Mouse (Mus musculus): Measurements from ENCODE around the gene Amhr2. TPM values are rescaled to one million over a fixed set of nuclear protein-coding genes. Genes with fewer than 3 reads are reported as not detected.
A peak's percentile ranks its signal among the peaks of the same experiment; 100 is the strongest.

Gene Amhr2
- total RNA-seq, 4 experiments from 2014 or later = 0.19 to 1.00 (median 0.63) TPM

DNA sequence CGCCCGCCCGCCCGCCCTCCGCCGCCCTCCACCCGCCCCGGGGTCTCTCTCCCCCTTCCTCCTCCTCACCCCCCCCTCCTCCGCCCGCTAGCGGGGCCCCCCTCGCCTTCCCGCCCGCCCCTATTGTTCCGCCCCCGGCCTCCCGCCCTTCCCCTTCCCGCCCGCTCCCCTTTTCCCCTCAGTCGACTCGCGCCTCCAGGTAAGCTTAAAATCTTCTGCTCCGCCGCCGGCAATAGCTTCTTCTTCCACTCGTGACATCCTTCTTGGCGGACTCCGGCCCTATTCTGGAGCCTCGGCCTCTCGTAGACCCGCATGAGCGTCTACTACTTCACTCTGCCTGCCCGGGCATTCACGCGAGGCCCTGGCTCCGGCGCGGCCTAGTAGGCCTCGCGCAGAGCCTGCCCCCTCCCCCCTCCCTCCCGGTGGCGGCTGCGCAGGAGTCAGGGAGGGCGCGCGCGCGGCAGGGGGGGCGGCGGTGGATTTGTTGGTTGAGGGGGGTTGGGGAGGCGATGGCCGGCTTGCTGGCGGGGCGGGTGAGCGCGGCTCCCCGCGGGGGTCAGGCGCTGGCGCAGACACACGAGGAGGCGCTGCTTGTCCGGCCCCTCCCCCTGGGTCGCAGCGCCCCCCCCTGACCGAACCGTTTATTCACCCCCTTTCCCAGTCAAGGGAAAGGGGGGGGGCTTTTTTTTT is 25.6 kb downstream of the Amhr2 start:
- peak; percentile 67 for DNase-seq (ENCODE audit: low spot score)

DNA sequence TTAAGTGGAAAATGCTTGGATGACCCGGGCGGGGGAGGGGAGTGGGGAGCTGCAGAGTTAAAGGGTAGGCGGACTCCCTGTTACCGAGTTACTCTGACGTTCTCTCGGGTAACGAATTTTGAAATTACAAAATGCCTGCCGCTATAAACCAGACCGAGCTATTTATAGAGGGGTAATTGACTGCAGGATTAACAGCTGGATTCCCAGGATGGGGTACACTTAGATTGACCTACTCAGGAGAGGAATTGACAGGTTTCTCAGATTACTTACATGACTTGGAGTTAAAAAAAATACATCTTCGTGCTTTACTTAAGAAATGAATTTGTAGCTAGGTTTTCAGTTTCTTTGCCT is 26.1 kb downstream of the Amhr2 start:
- peak; percentile 22 for DNase-seq (ENCODE audit: low spot score)

DNA sequence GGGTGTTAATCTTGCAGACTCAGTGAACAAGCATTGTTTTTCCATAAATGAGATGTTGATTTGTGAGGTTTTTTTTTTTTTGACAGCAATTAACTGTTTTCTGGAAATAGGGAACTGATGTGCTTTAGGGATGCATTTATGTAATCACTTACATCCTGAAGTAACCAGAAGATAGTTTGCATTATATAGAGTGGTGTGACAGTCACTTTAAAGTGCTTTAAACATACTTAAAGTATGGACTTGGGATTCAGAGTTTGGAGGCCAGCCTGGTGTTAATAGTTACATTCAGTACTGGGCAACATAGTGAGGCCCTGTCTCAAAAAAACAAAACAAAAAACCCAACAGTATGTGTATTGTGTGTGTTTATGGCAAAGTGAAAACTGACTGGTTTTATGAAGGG is 26.6 kb downstream of the Amhr2 start:
- no peak for DNase-seq (ENCODE audit: low spot score)

DNA sequence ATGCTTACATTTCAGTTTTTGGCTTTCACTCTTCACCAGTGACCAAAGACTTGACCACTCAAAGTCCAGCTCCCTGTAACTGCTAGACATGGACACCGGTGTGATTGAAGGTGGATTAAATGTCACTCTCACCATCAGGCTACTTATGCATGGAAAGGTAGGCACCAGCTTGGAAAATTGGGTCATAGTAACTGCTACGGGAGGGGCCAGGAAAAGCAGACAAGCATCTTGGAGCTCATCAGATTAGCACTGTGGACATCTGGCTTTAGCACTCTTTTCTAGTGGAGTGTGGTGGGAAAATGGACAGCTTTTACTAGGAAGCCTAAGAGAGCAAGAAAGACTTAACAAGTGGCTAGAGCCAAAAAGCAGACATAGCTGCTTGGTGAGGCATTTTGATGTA is 28.1 kb downstream of the Amhr2 start:
- DNase-seq (ENCODE audit: low spot score) = no peak

DNA sequence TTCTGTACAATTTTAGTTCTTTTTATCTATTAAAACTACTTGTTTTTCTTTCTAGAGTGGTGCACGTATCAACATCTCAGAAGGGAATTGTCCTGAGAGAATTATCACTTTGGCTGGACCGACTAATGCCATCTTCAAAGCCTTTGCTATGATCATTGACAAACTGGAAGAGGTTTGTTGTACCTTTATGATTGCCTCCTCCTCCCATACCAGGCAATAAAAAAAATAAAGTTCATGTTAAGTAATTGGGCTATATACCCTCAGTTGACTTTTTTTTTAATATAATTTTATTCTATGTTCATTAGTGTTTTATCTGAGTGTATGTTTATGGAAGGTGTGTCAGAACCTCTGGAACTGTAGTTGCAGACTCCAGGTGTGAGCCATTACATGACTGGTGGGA is 29.4 kb downstream of the Amhr2 start:
- DNase-seq (ENCODE audit: low spot score) = no peak

DNA sequence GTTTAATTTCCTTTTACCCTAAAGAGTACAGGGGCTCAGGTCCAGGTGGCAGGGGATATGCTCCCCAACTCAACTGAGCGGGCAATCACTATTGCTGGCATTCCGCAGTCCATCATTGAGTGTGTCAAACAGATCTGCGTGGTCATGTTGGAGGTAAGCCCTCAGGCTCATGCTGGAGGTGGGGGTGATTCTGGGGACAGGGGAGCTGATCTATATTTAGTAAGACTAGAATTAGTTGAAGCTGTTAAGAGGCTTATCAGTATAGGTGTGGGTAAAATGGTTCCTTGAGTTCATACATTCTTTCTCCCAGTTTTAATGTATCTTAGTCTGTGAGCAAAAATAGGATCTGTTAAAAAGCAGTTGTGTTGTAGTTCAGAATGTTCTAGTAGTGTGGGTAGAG is 38.0 kb downstream of the Amhr2 start:
- DNase-seq (ENCODE audit: low spot score) = no peak

DNA sequence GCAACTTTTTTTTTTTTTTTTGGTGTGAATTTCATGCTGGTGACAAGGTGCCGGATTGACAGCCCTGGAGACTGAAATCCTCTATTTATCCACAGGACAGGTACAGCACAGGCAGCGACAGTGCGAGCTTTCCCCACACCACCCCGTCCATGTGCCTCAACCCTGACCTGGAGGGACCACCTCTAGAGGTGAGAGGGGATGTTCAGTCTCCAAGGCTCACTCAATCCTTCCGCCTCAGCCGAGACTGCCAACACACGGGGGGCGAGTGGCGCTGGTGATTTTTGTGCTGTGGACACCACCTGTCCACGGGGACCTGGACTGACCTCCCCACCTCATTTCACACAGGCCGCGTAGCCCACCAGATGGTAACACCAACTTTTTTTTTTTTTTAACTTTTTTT is 40.7 kb downstream of the Amhr2 start:
- DNase-seq (ENCODE audit: low spot score) = no peak

DNA sequence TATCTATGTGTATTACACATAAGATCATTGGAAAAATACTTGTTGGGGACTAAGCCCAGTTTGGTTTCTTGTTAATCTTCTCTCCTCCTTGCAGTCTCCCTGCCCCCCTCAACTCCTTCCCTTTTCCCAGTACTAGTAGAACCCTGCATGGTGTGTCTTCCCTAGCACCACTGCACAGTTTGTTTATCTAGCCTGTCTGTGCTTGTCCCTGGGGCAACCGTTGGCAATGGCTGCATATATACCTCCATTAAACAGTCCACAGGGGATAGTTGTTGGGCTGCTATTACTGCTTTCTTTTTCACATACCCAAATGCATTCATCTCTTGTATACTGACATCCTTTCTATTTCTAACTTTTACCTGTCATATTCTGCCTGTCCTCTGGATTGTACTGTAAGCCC is 42.5 kb downstream of the Amhr2 start:
- DNase-seq (ENCODE audit: low spot score) = no peak

DNA sequence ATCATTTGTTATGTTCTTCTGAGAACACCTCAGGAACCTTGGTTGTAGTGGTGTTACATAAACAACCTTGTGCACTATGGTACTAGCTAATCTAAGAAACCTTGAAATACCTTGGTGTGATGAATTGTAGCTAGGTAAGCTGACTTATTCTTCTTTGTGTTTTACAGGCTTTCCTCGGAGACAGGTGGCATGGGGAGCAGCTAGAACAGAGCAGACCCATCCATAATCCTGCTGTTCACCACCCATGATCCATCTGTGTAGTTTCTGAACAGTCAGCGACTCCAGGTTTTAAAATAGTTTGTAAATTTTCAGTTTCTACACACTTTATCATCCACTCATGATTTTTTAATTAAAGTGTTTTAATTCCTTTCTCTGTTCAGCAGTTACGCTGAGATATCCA is 53.2 kb downstream of the Amhr2 start:
- no peak for DNase-seq (ENCODE audit: low spot score)

DNA sequence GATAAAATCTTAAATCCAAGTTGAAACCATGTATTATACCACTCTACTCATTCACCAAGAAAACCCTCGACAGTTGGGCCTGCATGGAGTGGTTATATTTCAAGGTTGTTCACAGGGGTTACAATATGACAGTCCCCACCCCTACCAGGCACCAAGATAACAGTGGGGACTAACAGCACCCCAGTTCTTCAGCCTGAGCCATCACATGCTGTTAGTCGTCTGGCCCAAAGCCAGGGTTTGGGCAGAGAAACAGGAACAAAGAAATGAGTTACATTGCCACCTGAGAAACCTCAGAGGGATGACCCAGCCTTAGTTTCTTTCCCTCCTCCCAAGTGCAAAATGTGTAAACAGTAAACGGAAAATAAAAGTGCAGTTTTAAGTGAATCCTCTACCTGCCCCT is 54.2 kb downstream of the Amhr2 start:
- no peak for DNase-seq (ENCODE audit: low spot score)

DNA sequence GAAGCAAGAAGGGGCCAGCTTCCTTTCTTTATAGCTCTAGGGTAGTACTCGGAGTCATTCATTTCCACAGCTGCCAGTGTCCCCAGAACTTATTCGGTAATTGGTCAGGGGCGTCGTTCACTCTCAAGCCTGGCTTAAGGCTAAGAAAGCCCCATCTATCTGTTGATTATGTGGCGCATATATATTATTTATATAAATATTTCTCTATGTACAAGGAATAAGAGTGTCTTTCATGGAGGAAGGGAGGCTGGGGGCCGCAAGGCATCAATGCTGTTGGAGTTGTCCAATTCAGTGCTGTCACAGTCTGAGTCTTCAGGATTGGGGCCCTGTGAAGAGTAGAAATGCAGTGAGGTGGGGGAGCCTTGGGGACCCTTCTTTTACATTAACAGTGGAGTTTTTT is 54.7 kb downstream of the Amhr2 start:
- DNase-seq (ENCODE audit: low spot score) = no peak

DNA sequence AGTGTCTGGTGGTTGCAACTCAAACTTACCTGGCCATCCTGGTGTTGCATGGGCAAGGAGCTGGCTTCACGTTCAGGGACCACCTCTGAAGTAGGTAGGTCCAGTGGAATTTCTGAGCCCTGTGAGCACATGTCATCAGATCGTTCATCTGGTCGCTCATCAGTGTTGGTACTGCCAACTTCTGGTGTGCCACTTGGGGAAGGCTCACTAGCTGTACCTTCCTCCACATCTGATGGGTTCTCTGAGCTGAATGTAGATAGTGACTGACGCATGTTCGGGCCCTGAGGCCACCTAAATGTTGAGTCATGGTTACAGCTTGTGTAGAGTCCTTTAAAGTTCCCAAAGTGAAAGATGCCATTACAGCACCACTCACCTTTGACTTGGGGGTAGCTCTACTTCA is 55.3 kb downstream of the Amhr2 start:
- DNase-seq (ENCODE audit: low spot score) = no peak

DNA sequence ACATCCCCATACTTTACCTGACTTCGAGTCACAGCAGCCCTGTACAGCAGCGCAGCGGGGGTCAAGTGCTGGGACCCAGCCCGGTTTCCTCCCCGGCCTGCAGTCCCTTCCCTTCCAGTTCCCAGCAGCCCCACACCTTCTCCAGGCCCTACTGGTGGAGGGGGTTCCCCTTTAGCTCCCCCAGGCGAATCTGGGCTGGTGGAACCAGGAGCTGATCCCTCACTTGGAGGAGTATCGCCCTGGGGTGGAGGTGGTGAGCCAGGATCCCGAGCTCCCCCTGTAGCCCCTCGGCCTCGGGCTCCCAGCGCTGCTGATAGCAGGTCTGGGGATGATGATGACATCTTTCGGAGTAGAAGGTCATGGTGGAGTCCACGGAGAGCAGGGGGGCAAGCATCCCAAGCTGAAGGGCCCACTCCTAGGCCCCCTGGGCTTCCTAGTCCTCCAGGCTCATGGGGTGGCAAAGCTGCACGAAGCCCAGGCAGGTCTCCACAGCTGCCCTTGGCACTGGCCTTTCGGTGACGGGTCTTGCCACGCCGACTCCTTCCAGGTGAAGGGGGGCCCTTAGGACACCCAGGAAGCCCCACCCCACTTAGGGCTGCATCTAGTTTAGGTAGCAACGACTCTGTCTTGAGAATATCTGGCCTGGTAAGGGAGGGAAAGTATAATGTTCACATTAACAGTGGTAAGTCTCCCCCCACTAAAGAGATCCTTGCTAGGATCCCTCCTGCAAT is 56.1 kb downstream of the Amhr2 start:
- no peak for DNase-seq (ENCODE audit: low spot score)

DNA sequence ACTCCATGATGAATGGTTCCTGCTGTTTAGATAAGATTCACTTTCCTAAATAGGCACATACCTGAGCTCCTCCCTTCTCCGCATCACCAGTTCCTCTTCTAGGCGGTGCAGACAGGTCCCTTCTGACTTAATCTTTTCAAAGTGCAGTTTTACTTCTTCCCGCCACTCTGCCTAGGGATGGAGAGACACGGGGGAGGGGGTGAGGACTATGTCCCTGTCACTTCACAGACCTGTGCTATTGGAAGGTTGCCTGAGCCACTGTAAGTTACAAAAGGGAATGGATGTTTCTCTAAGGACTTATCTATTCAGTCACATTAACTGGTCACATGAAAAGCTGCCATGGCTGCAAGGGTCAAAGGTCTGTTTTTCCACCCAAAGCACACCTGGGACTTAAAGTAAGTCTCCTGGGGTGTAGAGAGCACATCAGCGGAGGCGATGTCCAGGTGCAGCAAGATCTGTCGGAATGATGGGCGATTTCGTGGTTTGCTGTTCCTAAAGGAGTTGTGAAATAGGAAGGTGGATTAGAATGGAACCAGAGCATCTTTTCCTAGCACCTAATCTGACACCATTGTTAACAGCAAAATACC is 57.2 kb downstream of the Amhr2 start:
- no peak for DNase-seq (ENCODE audit: low spot score)

DNA sequence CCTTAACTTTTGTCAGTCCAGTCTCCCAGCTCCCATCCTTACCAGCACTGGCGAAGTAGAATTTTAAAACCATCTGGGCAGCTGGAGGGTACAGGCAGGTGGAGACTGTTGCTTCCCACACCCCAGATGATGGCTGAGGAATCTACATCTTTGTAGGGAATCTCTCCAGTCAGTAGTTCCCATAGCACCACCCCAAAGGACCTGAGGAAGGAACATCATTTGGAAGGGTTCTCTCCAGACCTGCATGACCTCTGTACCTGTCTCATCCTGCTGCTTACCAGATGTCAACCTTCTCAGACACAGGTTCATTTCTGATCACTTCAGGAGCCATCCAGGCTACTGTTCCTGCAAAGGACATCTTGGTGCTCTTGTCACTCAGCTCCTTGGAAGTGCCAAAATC is 58.3 kb downstream of the Amhr2 start, which contains the start of gene Gm10337:
Gm10337 (plus strand) TSS at position 276 of the 400 bp plus-strand sequence.
- DNase-seq (ENCODE audit: low spot score) = no peak

Other genes starting within 250 kb of the Amhr2 start
- gene Zfp740, start 242.1 kb upstream of the Amhr2 start, total RNA-seq (2022) = 10 to 100 TPM; 31.5 to 40.0 (median 35.5) TPM
- 10 to 100 TPM; 14.2 to 18.9 (median 16.2) TPM for gene Csad, start 240.6 kb upstream of the Amhr2 start, total RNA-seq (2022)
- 1 to 10 TPM in 2 of 4 experiments, under 1 TPM in 2; 0.82 to 3.2 (median 1.5) TPM for gene Itgb7, start 213.4 kb upstream of the Amhr2 start, total RNA-seq (2022)
- 10 to 100 TPM; 15.3 to 20.6 (median 17.3) TPM for gene Rarg, start 187.8 kb upstream of the Amhr2 start, total RNA-seq (2022)
- gene Gm9918, start 174.8 kb upstream of the Amhr2 start, total RNA-seq (2022) = not detected
- gene Mfsd5, start 165.9 kb upstream of the Amhr2 start, total RNA-seq (2022) = 10 to 100 TPM; 17.4 to 20.8 (median 18.7) TPM
- gene Espl1, start 149.1 kb upstream of the Amhr2 start, total RNA-seq (2022) = 1 to 10 TPM in 1 of 4 experiments, under 1 TPM in 3; 0.38 to 1.1 (median 0.93) TPM
- gene Pfdn5, start 119.3 kb upstream of the Amhr2 start, total RNA-seq (2022) = 100 to 1,000 TPM; 300 to 347 (median 339) TPM
- gene Myg1, start 113.7 kb upstream of the Amhr2 start, total RNA-seq (2022) = 10 to 100 TPM; 23.2 to 24.6 (median 24.5) TPM
- gene Aaas, start 94.6 kb upstream of the Amhr2 start, total RNA-seq (2022) = 10 to 100 TPM in 3 of 4 experiments, 1 to 10 TPM in 1; 9.8 to 15.0 (median 12.5) TPM
- gene Sp7, start 78.2 kb upstream of the Amhr2 start, total RNA-seq (2022) = not detected
- 10 to 100 TPM; 31.8 to 43.8 (median 38.7) TPM for gene Sp1, start 39.2 kb upstream of the Amhr2 start, total RNA-seq (2022)
- gene Prr13, start 13.7 kb downstream of the Amhr2 start, total RNA-seq (2022) = 10 to 100 TPM; 18.7 to 25.3 (median 22.0) TPM
- 100 to 1,000 TPM; 452 to 509 (median 465) TPM for gene Pcbp2, start 25.2 kb downstream of the Amhr2 start, total RNA-seq (2022)
- gene Gm10337, start 58.4 kb downstream of the Amhr2 start, total RNA-seq (2022) = not detected
- 1 to 10 TPM; 1.7 to 2.8 (median 2.3) TPM for gene Map3k12, start 71.7 kb downstream of the Amhr2 start, total RNA-seq (2022)
- gene Tarbp2, start 72.8 kb downstream of the Amhr2 start, total RNA-seq (2022) = 10 to 100 TPM; 38.8 to 50.0 (median 44.7) TPM
- gene Npff, start 79.6 kb downstream of the Amhr2 start, total RNA-seq (2022) = 1 to 10 TPM in 3 of 4 experiments, under 1 TPM in 1; 0.65 to 2.2 (median 1.9) TPM
- 1 to 10 TPM in 1 of 4 experiments, not detected in 3; 1.4 TPM for gene Gm28047, start 179.7 kb downstream of the Amhr2 start, total RNA-seq (2022)
- gene Atf7, start 180.1 kb downstream of the Amhr2 start, total RNA-seq (2022) = 10 to 100 TPM; 46.6 to 54.0 (median 52.1) TPM
- 10 to 100 TPM; 21.1 to 79.9 (median 33.0) TPM for gene Atp5g2, start 227.0 kb downstream of the Amhr2 start, total RNA-seq (2022)